Mouse (Mus musculus) liver, embryonic 11.5 days (tissue): ENCODE measurements at regions not wholly inside any gene's neighbourhood (a gene's known extent, or its start where the extent isn't known, plus 50 kb on each side); places are given as distances from the start of the nearest gene placed in this dataset.

Experiments used
- ATAC-seq: fragments of 200-750 bp; cut with Nextera tagmentation; replicated peaks from 2 replicates; pipeline ENCODE4 v1.8.0; 2017; ENCODE audit warnings: moderate number of reproducible peaks, mild to moderate bottlenecking, moderate TSS enrichment, moderate library complexity; ENCODE audit not compliant: low FRiP score
- DNase-seq: peaks from one replicate; pipeline ENCODE4 v3.0.0-alpha.2; 2017; ENCODE audit warnings: low spot score
- H3K27ac ChIP-seq: fragments of 300-500 bp; sonication (generic); 2 replicates; pipeline ENCODE4 v1.5.1; 2014; ENCODE audit warnings: mild to moderate bottlenecking, low read depth, low read length, control low read depth
- H3K27me3 ChIP-seq: fragments of 300-500 bp; sonication (generic); replicated peaks from 2 replicates; pipeline ENCODE4 v1.6.1; 2014; ENCODE audit warnings: low read length, mixed read lengths; ENCODE audit not compliant: control insufficient read depth, insufficient read depth
- H3K36me3 ChIP-seq: fragments of 300-500 bp; sonication (generic); 2 replicates; pipeline ENCODE4 v1.6.1; 2014; ENCODE audit warnings: mild to moderate bottlenecking, low read length, moderate library complexity, mixed read lengths; ENCODE audit not compliant: control insufficient read depth, insufficient read depth
- H3K4me1 ChIP-seq: fragments of 300-500 bp; sonication (generic); replicated peaks from 2 replicates; pipeline ENCODE4 v1.6.1; 2014; ENCODE audit warnings: low read length, mixed read lengths; ENCODE audit not compliant: control insufficient read depth, insufficient read depth
- H3K4me2 ChIP-seq: fragments of 300-500 bp; sonication (generic); 2 replicates; pipeline ENCODE4 v1.6.1; 2014; ENCODE audit warnings: mild to moderate bottlenecking, control low read depth, moderate library complexity
- H3K4me3 ChIP-seq: fragments of 300-500 bp; sonication (generic); 2 replicates; pipeline ENCODE4 v1.5.1; 2014; ENCODE audit warnings: low read depth, low read length, control low read depth
- H3K9ac ChIP-seq: fragments of 300-500 bp; sonication (generic); 2 replicates; pipeline ENCODE4 v1.6.1; 2014; ENCODE audit warnings: low read depth, low read length, control low read depth
- H3K9me3 ChIP-seq: fragments of 300-500 bp; sonication (generic); 2 replicates; pipeline ENCODE4 v1.6.1; 2016; ENCODE audit warnings: low read length, inconsistent platforms, mixed read lengths; ENCODE audit not compliant: control insufficient read depth
- WGBS: fragments of 180-500 bp; shearing (Covaris S2); extraction: QIAGEN DNeasy Blood & Tissue Kit; methylation state at CpG from one replicate; pipeline ENCODE4 v1.1.7; 2014; 5-methylcytosine and 5-hydroxymethylcytosine counted together

DNA sequence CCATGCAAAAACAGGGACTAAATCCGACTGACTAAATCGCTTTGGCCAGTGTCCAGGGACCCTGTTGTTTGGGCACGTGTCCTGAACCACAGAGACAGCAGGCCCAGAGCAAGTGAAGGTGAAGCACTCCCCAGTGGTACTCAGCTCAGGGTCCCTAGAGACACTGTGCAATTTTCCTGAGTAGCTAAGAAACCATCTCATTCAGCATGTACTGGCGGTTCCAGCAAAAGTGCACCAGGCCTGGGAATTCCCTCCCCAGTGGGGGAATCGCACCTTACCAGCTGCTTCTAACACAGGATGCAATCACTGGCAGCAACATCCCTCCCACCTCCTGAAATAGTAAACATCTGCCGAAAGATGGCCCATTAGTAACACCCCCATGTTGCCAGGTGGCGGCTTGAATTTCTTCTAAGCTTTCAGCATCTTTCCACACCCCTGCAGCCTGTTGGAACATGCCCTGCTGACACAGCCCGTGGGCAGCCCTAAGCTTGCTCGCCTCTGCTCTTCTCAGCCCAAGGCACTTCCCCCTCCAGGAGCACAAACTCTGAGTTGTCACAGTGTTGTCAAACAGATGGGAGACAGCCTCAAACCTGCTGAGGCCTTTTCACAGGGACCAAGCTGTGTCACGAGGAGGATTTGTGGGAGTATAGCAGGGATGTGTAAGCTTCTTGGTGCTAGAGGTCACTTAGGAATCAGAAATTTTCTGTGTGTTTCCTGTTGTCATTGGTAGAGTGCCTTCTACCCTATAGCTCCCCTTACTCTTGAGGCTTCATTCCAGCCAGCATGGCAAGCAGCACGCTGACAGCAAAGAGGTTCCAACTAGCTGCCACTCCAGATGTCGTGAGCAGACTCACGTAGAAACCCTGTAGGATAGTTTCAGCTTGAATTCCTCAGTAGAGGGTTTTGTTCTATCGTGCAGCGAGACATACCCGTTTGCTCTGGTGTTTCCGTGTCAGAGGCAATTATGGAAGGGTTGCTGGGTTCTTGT, 186.8 kb upstream of the Ntm start:
- H3K27me3 ChIP-seq = no peaks in the 10 kb centered on the region
- no peak overlapping the region for H3K4me2 ChIP-seq
- no peak overlapping the region for H3K4me3 ChIP-seq
- H3K36me3 ChIP-seq = no peaks in the 10 kb centered on the region
- ATAC-seq (no peak), DNase-seq (no peak)
- WGBS = 45% methylated on average over 17 of the region's 17 CpGs
- H3K4me1 ChIP-seq = no peaks in the 10 kb centered on the region
- H3K9me3 ChIP-seq = no peaks in the 10 kb centered on the region
- no peak overlapping the region for H3K9ac ChIP-seq
- H3K27ac ChIP-seq = no peak overlapping the region

DNA sequence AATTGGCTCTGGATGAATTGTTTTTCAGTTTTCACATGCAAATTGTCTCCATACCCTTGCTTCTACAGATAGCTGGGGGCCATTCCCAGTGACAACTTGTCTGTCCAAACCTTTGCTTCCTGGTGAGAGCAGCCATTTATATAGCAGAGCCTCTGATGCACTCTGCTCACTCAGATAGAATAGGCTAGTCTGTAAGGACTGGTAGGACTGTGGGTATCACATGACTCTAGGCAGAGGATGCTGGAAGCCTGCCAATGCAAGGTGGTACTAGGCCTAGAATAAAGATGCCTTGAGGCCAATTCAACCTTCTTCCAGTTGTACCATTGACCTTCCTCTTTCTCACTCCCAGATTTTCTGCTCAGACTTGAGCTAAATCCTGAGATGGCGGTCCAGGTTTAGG, 188.2 kb upstream of the Ntm start:
- Histone ChIP-seq H3K27ac (no peak overlapping the region), H3K9ac (no peak overlapping the region), H3K36me3 (no peaks in the 10 kb centered on the region), H3K4me1 (no peaks in the 10 kb centered on the region), H3K9me3 (no peaks in the 10 kb centered on the region), H3K27me3 (no peaks in the 10 kb centered on the region), H3K4me2 (no peak overlapping the region), H3K4me3 (no peak overlapping the region)
- WGBS = 82% methylated on average over 1 of the region's 1 CpGs
- DNase-seq (no peak), ATAC-seq (no peak)

DNA sequence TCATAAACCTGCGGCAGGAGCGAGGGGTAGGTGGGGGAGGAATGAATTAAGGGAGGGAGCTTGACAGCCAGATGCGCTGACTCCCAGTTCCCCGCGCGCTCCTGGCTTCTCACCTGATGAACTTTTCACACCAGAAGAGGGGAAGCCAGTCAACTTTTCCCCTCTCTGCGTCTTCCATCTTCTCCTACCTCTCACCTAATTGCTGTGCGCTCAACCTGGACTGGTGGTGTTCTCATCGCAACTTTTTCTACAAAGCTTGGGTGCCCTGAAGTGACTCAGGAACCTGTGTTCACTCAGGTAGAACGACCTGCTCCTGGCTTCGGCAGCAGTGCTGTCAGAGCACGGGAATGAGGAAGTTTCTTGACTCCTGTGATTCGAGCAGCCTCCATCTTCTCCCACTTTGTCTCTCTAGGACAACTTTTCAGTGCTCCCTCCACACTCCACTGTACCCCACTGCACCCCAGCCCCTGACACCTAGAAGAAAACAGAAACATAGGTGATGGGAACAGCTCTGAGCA, 203.4 kb upstream of the Ntm start:
- no peak overlapping the region for H3K27ac ChIP-seq
- H3K4me2 ChIP-seq = no peak overlapping the region
- no peak for DNase-seq
- no peaks in the 10 kb centered on the region for H3K9me3 ChIP-seq
- H3K9ac ChIP-seq = no peak overlapping the region
- 74% methylated on average over 13 of the region's 13 CpGs for WGBS
- H3K36me3 ChIP-seq = no peaks in the 10 kb centered on the region
- no peaks in the 10 kb centered on the region for H3K27me3 ChIP-seq
- H3K4me1 ChIP-seq = no peaks in the 10 kb centered on the region
- no peak for ATAC-seq
- H3K4me3 ChIP-seq = no peak overlapping the region

GRCm38 (mm10) chr9:30167223-30167622, 204.3 kb upstream of the Ntm start:
- H3K4me2 ChIP-seq = no peak overlapping the region
- H3K9ac ChIP-seq = no peak overlapping the region
- H3K9me3 ChIP-seq = no peaks in the 10 kb centered on the region
- ATAC-seq (no peak), DNase-seq (no peak)
- WGBS = 69% methylated on average over 7 of the region's 7 CpGs
- no peak overlapping the region for H3K4me3 ChIP-seq
- no peak overlapping the region for H3K27ac ChIP-seq
- no peaks in the 10 kb centered on the region for H3K27me3 ChIP-seq
- no peaks in the 10 kb centered on the region for H3K36me3 ChIP-seq
- no peaks in the 10 kb centered on the region for H3K4me1 ChIP-seq

DNA sequence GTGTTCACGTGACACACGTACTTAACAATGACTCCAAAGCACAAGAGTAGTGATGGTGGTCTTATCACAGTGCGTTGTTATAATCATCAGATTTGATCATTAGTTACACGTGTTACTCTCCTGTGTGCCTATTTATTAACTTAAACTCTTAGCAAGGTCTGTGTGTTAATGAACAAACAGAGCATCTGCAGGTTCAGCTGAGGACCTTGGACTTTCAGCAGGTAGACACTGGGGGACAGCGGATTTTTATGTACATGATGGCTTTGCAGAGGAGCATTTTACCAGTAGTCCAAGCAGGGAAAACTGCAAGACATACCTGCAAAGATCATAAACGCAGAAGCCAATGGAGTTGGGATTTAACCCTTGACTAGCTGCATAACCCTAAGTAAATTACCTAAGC, 211.7 kb upstream of the Ntm start:
- ATAC-seq (no peak), DNase-seq (no peak)
- Histone ChIP-seq H3K9ac (no peak overlapping the region), H3K36me3 (no peaks in the 10 kb centered on the region), H3K4me1 (no peaks in the 10 kb centered on the region), H3K4me2 (no peak overlapping the region), H3K9me3 (no peaks in the 10 kb centered on the region), H3K4me3 (no peak overlapping the region), H3K27ac (no peak overlapping the region), H3K27me3 (no peaks in the 10 kb centered on the region)
- WGBS = 78% methylated on average over 6 of the region's 6 CpGs

- 73% methylated on average over 3 of the region's 3 CpGs for WGBS
- DNase-seq (no peak), ATAC-seq (no peak)
- H3K27ac ChIP-seq = no peak overlapping the region
- no peak overlapping the region for H3K4me2 ChIP-seq
- no peak overlapping the region for H3K4me3 ChIP-seq
- H3K4me1 ChIP-seq = no peaks in the 10 kb centered on the region
- H3K9ac ChIP-seq = no peak overlapping the region
- no peaks in the 10 kb centered on the region for H3K36me3 ChIP-seq
- H3K9me3 ChIP-seq = no peaks in the 10 kb centered on the region
- H3K27me3 ChIP-seq = no peaks in the 10 kb centered on the region
Measured at GRCm38 (mm10) chr9:30175376-30175775, 212.4 kb upstream of the Ntm start.

GRCm38 (mm10) chr9:30183409-30183808, 220.5 kb upstream of the Ntm start:
- Histone ChIP-seq H3K4me2 (no peak overlapping the region), H3K4me1 (no peaks in the 10 kb centered on the region), H3K27me3 (no peaks in the 10 kb centered on the region), H3K27ac (no peak overlapping the region), H3K9ac (no peak overlapping the region), H3K4me3 (no peak overlapping the region), H3K9me3 (no peaks in the 10 kb centered on the region), H3K36me3 (no peaks in the 10 kb centered on the region)
- DNase-seq (no peak), ATAC-seq (no peak)
- WGBS = 71% methylated on average over 11 of the region's 11 CpGs

DNA sequence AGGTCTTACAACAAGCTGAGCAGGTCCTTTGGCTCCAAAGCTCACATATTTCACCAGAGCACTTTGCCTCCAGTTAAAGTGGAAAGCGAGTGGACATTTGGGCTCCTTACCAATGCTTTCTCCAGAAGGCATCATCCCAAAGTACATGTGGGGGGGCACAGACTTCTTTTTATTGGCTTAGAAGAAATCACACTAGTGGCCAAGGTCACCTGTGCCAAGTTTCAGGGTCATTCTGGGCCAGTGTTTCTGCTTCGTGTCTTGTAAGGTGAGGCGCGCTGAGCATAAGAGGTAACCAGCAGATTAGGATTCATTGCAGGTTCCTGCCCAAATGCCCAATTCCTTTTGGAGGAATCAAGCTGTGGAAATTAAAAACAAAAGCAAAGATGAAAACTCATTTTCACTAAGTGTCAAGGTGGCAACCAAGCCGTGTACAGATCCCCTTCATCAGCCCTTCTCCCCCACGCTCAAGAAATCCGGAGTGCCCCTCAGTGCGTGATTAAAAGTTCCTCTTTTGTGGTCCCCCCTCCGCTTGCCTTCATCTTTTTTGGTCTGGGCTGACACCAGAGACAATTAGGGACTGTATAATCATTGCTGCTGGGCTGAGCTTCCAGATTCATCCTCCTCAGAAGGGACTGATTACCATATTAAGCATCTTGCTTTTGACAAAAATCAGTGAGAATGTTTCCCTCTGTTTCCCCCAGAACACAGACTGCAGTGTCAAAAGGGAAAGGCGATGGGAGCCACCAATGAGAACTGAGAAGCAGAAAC, 222.2 kb upstream of the Ntm start:
- H3K36me3 ChIP-seq = no peaks in the 10 kb centered on the region
- ATAC-seq = no peak
- WGBS = 79% methylated on average over 10 of the region's 10 CpGs

More for the DNA sequence above, 222.2 kb upstream of the Ntm start:
- no peak for DNase-seq
- Histone ChIP-seq H3K9me3 (no peaks in the 10 kb centered on the region), H3K27ac (no peak overlapping the region), H3K4me2 (no peak overlapping the region), H3K9ac (no peak overlapping the region), H3K27me3 (no peaks in the 10 kb centered on the region), H3K4me3 (no peak overlapping the region), H3K4me1 (no peaks in the 10 kb centered on the region)
